Mouse (Mus musculus) left cerebral cortex, adult 2 months (tissue): ENCODE measurements around the gene Nfatc2. TPM values are rescaled to one million over a fixed set of nuclear protein-coding genes. Genes with fewer than 3 reads are reported as not detected.

Experiments used
- DNase-seq, 2 experiments: peaks; one replicate each; pipeline ENCODE4 v3.0.0; 2021 to 2022; ENCODE audit warnings: low spot score in 2 of 2, mixed read lengths in 1 of 2; ENCODE audit errors: extremely low spot score in 1 of 2
- H3K27ac ChIP-seq: fragments of 200-600 bp; 2 replicates; pipeline ENCODE4 v1.8.1; 2022
- H3K4me3 ChIP-seq: fragments of 200-600 bp; 2 replicates; pipeline ENCODE4 v1.8.1; 2022
- CTCF ChIP-seq: fragments of 200-600 bp; IDR thresholded peaks from 2 replicates; pipeline ENCODE4 v1.8.1; 2022; ENCODE audit warnings: antibody characterized with exemption, mild to moderate bottlenecking, moderate library complexity
- intact Hi-C: fragments of 180-260 bp; cut with DNase I; formaldehyde crosslinking; loops from one replicate; pipeline ENCODE4 v1.15.1; 2025
- total RNA-seq, 2 experiments: library from RNA; stranded (reverse); gene quantifications; 2 replicates each; pipeline ENCODE4 v1.2.3; 2021

Gene Nfatc2
- total RNA-seq, 2 experiments from 2014 or later, result 11.2 to 12.1 TPM

DNA sequence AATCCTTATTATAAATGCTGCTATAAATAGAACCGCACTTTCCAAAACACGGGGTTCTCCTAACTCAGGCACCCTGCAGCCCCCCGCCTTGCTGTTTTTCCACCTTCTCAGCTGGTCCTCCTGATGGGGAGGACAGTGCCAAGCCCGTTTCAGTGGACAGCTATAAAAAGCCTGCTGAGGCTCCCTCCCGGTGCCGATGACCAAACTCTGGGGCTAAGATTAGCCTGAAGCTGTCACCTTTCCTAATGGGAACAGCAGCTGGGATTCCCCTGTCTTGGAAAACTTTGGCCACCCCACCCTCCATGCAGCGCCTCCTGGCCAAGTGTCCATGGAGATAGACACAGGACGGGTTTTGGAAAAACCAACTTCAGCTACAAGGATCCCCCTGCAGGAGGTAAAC lies 81.9 kb downstream of the Nfatc2 start:
- intact Hi-C loops, result no loop called here
- H3K27ac ChIP-seq, result no peak overlapping the region
- H3K4me3 ChIP-seq, result no peak overlapping the region
- TF ChIP-seq CTCF, result no peak
- no peak for DNase-seq

GRCm38 (mm10) chr2:168518256-168518659 lies 83.2 kb downstream of the Nfatc2 start:
- intact Hi-C loops, result no loop called here
- Histone ChIP-seq H3K4me3 (no peak overlapping the region), H3K27ac (no peak overlapping the region)
- TF ChIP-seq CTCF, result no peak
- no peak for DNase-seq

GRCm38 (mm10) chr2:168517774-168518173 lies 83.7 kb downstream of the Nfatc2 start:
- intact Hi-C loops, result no loop called here
- DNase-seq, result no peak
- H3K27ac ChIP-seq, result no peak overlapping the region
- no peak for TF ChIP-seq CTCF
- H3K4me3 ChIP-seq, result no peak overlapping the region

GRCm38 (mm10) chr2:168516717-168517116 lies 84.7 kb downstream of the Nfatc2 start:
- intact Hi-C loops, result no loop called here
- TF ChIP-seq CTCF, result no peak
- H3K27ac ChIP-seq, result no peak overlapping the region
- no peak overlapping the region for H3K4me3 ChIP-seq
- DNase-seq, result no peak

DNA sequence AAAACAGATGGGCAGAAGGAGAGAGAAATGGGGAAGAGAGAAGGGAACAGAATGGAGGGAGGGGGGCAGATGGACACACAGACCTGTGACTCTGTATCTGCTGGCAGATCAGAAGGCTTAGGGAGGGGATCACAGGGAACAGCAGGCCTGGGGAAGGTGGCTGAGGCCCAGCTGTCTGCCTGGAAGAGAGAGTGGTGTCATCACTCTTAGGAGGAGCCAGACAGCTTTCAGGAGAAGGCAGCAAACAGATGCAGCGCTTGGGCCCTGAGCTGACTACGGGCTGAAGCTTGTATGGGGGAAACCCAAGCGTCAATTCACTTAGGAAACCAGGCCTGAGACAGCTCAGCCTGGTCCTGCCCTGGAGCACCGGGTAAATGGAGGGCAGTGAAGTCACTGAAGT lies 86.0 kb downstream of the Nfatc2 start:
- Histone ChIP-seq H3K27ac (no peak overlapping the region), H3K4me3 (no peak overlapping the region)
- no peak for TF ChIP-seq CTCF
- intact Hi-C loops, result no loop called here
- no peak for DNase-seq

DNA sequence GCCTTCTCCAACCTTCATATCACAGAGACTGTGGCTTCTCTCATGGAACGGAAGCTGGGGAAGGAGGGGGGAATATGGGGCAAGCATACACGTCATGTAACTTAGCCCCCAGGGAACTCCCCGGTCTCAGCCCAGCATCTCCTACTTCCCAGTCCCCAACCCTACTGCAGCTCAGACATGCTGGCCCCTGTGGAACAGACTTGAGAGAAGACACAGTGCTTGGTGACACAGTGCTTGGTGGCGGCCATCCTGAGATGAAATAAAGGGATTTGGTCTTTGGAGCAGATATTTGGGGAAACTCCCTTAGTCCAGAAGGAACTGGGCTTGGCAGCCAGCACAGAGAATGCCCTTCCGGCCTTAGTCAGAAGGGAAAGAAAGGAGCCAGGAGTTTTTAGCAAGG lies 87.3 kb downstream of the Nfatc2 start:
- no peak for TF ChIP-seq CTCF
- no peak overlapping the region for H3K4me3 ChIP-seq
- DNase-seq, result no peak
- H3K27ac ChIP-seq, result no peak overlapping the region
- intact Hi-C loops, result no loop called here

GRCm38 (mm10) chr2:168511529-168511928 lies 89.9 kb downstream of the Nfatc2 start:
- no peak for DNase-seq
- no peak overlapping the region for H3K27ac ChIP-seq
- intact Hi-C loops, result no loop called here
- no peak; the same call in 1 of the 2 replicates for TF ChIP-seq CTCF
- no peak overlapping the region for H3K4me3 ChIP-seq

DNA sequence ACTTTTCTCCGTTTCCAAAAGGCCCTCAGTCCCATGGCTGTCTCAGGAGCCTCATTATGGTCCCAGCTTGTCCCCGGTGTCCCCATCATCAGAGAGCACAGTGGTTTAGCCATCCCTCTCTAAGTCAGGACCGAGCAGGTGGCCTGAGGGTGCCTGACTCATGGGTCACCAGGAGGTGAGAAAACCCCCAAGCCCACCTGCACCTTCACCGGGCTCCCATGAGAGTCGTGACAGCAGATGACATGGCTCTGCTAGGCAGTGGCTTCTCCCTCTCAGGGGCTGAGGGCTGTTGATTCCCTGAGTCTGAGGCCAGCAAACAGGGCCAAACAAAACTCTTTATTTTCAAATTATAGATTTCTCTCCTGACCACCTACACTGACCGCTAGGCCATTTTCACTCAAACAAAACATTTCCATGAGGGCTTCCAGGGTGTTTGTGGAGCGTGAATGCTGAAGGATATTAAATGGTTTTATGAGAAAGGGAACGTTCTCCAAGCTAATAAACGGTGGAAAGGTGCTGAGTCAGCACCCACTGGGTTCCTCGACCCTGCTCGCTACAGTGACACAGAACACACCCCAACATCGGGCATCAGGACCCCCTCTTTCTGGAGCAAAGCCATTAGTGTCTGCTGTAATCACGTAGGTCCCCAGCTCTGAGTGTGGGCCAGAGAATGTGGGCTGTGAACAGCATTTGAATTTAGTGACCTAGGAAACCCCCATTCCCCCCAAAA lies 92.8 kb downstream of the Nfatc2 start:
- no peak overlapping the region for H3K27ac ChIP-seq
- DNase-seq, result no peak
- H3K4me3 ChIP-seq, result no peak overlapping the region
- intact Hi-C loops, result no loop called here
- no peak for TF ChIP-seq CTCF

DNA sequence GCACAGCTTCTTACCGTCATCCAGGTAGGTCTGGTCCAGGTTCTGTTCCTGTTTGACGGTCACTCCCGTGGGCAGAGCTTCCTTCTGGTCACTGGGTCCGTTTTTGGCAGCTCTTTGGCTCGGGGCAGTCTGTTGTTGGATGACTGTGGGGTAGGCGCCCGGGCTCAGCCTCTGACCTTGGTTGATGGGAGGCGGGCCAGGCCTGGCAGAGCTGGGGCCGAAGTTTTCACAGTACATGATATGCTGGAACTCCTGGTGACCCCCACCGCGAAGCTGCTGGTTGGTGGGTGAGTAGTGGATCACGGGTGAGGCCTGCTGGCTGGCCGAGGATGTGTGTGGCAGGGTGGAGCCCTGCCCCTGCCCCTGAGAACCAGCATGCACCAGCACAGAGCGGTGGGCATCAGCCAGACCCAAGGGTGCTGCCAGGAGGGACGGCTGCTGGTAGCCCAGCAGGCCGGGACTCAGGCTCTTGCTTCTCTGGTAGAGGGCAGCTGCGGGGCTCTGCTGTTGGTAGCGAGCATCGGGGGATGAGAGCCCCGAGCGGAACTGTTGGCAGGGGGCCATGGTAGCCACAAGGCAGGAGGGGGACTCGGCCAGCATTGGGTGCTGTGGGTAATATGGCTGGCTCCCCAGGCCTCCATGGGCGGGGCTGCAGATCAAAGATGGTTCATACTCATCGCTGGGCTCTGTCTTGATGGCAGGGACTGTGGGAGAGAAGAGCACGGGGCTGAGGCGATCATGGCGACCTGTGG lies 96.8 kb downstream of the Nfatc2 start:
- Histone ChIP-seq H3K4me3 (no peak overlapping the region), H3K27ac (no peak overlapping the region)
- DNase-seq, result no peak
- intact Hi-C loops, result no loop called here
- no peak for TF ChIP-seq CTCF

DNA sequence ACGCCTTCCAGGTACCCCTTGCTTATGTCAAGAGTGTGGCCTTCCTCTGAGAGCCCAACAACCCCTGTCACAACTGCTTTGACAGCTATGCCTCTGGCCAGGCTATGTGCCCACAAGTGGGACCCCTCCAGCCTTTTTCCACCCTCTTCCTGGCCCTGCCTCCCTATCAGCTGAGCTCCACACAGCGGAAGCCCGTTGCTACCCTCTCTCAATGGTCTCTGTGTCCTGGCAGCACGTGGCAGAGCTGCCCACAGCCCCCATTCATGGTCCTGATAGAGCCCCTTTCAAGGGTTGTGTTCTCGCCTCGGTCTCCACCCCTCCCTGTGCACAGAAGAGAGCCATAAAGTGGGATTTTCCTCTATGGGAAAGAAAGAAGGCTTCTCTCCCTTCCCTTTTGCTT lies 97.7 kb downstream of the Nfatc2 start:
- no peak for TF ChIP-seq CTCF

GRCm38 (mm10) chr2:168500750-168501149 lies 100.7 kb downstream of the Nfatc2 start:
- intact Hi-C loops, result no loop called here
- no peak overlapping the region for H3K27ac ChIP-seq
- TF ChIP-seq CTCF, result no peak
- H3K4me3 ChIP-seq, result no peak overlapping the region
- no peak for DNase-seq

More for the DNA sequence above, 97.7 kb downstream of the Nfatc2 start:
- DNase-seq, result no peak
- H3K27ac ChIP-seq, result no peak overlapping the region
- no peak overlapping the region for H3K4me3 ChIP-seq
- intact Hi-C loops, result no loop called here

DNA sequence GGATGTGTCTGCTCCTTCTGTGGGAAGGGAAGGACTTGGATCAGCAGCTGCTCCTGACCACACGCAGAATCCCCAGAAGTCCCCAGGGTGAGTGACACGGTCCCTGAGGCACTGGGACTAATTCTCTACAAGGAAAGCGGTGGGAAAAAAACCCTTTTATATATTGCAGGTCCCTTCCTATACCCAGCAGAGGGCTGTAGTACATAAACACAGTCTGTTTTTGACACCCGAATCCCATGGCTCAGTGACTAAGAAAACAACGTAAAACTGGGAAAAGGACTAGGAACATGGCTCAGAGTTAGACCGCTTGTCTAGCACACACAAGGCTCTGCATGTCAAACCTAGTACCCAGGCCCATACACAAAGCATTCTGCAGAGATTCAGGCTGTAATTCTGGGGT lies 101.2 kb downstream of the Nfatc2 start:
- Histone ChIP-seq H3K27ac (no peak overlapping the region), H3K4me3 (no peak overlapping the region)
- no peak for TF ChIP-seq CTCF
- no peak for DNase-seq
- intact Hi-C loops, result no loop called here

DNA sequence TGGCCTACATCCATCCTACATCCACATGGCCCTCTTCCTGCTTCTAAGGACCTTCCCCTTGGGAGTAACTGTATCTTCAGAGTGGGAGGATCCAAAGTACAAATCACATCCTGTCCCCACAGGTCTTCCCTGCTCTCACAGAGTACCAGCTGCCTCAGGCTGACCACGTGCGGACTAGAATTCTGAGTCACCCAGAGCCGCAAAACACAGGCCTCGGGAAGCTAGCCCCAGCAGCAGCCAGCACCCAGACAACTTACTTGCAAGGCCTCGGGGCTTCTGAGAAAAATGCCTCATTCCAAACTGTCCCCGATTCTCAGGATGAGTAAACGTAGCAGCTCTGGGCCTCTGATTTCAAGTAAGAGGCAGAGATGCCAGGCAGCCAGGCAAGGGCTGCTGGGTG lies 109.7 kb downstream of the Nfatc2 start:
- peak in 1 of 2 experiments; percentile 33 for DNase-seq
- Histone ChIP-seq H3K4me3 (no peak overlapping the region), H3K27ac (no peak overlapping the region)
- TF ChIP-seq CTCF, result no peak
- intact Hi-C loops, result no loop called here
